Mouse (Mus musculus): ENCODE measurements around the gene Ppp1r3c.
"Not testable (repeated sequence)": the region's sequence is repeated elsewhere in the genome, so short reads cannot be mapped to it uniquely, and the experiment has no call there.

Gene Ppp1r3c

GRCm38 (mm10) chr19:36736537-36736936, at the start of gene Ppp1r3c:
Gene Ppp1r3c, minus strand, starts transcription at chr19:36736653.
- peak; percentile 91 to 96 for DNase-seq

- DNase-seq = no peak
These were observed 46.7 kb upstream of the Ppp1r3c start for GRCm38 (mm10) chr19:36783179-36783578.

- DNase-seq = no peak
These were observed 46.1 kb upstream of the Ppp1r3c start for GRCm38 (mm10) chr19:36782591-36782990.

DNA sequence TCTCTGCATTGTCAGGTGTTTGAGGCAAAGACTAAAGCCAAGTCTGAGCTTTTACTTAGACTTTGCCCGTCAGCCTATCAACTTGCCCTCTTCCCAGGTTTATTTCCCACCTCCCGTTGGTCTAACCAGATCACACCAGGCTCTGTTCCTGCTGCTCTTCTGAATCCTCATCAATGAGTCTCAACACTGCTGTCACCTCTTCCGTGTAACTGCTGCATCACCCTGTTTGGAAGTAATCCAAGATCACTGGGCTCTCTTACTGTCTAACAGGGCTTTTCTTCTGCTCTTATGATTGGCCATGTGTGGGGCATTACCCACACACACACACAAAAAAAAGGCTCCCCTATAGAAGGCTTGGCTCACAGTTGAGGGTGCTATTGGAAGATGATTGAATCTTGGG, 45.5 kb upstream of the Ppp1r3c start:
- DNase-seq = no peak

DNA sequence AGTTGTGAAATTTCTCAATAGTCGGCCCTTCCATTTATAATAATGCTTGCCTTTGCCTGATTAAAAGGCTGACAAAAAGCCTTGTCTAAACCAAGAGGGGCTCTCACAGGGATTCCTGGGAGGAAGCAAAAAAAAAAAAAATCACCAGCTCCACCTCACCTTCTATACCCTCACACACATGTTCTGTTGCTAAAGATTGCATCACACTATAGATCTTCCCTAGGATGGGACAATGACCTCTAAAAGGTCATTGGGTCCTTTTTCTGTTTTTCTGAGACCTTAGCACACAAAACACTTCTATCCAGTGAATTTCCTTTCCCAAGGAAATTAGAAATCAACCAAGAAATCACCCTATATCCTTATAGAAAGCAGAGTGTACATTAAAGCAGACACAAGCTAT, 43.9 kb upstream of the Ppp1r3c start:
- DNase-seq = no peak

- DNase-seq = no peak
These were observed 43.3 kb upstream of the Ppp1r3c start for GRCm38 (mm10) chr19:36779765-36780164.

DNA sequence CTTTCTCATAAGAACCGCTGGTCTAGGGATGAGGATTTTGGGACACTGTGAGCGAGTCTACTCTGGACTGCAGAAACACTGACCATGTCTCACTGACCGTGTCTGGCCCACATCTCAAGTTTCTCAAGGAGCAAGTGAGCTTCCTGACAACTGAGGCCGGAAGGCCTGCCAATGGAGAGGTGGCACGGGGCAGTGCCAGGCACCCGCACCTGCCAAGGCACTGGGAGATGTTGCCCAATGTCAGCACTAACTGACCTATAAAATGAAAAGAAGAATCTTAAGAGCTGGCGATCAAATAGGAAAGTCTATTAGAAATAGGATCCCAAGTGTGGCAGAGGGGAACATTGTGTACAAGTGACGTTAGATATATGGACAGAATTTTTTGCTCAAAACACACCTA, 39.1 kb upstream of the Ppp1r3c start:
- DNase-seq = no peak

GRCm38 (mm10) chr19:36773716-36774459, 37.4 kb upstream of the Ppp1r3c start:
- no peak for DNase-seq

DNA sequence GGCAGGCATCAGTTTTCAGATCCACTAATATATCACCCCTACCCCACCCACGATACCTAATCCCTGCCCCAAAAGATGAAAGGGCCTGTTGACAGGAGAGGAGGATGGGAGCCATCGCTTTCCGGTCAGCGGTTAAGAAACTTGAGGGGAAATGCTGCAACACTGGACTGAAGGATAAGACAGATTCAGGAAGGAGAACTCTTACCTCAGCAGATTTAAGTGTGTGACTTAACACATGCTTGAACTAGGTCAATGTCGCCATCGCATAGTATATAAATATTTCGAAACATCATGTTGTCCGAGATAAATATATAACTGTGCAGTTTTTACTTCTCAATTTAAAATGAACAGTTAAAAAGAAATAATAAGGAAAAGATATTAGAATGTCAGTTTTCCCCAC, 31.6 kb upstream of the Ppp1r3c start:
- no peak for DNase-seq

DNA sequence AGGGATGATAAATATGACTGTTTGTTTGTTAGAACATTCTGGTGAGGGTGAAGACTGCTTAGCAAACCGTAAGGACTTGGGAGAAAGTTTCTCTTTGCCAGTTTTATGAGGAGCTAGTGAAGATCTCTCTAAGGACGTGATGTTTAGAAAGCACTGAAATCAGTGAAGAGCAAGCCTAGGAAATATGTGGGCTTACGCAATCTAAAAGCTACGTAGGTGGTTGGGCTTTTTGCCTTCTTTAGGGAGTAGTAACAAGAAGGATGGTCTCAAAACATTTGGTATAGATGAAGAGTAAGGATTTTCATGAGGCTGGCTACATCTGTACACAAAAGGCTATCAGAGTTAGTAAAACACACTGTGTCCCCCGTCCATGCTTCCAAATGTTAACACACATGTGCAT, 28.0 kb upstream of the Ppp1r3c start:
- DNase-seq = no peak

DNA sequence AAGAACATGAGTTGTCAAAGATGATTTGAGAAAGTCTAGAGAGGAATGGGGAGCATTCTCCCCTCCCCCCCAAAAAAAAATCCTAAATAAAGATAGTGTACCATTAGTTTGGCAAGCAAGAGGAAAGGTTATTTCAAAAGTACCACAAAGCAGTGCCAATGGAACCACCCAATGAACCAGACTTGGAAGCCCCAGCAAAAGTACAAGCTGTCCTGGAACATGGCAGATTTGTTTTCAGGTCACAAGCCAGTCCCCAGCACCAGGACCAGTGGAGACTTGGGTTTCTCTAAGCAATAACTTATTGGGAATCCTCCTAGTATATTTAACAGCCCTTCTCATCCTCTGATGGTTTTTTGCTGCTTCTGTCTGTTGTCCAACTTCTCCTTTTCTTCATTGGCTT, 12.5 kb upstream of the Ppp1r3c start:
- no peak for DNase-seq

DNA sequence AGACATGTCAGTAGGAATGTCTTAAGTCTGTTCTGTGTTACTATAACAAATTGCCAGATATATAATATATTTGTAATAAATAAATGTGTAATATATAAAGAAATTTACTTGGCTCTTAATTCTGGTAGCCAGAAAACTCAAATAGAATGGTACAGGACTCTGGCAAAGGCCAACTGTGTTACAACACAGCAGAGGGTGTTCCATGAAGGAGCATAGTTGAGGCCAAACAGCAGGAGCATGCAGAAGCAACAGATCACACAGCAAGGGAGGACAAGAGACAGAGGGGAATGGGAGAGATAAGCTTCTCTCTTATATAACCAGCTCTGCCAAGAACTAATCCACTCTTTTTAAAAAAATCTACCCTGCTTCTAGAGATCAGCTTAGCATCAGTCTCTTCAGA, 5.9 kb upstream of the Ppp1r3c start:
- DNase-seq = no peak

GRCm38 (mm10) chr19:36739566-36740211, 3.2 kb upstream of the Ppp1r3c start:
- DNase-seq = peak in 1 of 2 experiments; percentile 38

GRCm38 (mm10) chr19:36738009-36738408, 1.6 kb upstream of the Ppp1r3c start:
- DNase-seq = no peak

DNA sequence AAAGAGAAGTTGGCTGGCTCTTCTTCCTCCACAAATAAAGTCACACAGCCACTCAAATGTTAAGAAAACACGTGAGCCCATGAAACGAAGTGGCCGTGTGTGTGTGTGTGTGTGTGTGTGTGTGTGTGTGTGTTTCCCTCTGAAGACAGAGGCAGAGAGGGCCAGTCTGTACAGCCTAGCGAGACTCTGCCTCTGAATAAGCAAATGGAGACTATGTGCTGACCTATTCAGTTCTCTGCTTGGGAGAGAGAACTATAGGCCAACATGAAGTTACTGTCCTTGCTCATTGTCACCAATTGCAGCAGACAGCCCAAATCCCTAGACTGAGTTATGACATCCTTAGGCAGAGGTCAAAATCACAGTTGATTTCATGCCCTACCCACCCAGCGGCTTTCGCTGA, 634 bp upstream of the Ppp1r3c start:
- DNase-seq = no peak

DNA sequence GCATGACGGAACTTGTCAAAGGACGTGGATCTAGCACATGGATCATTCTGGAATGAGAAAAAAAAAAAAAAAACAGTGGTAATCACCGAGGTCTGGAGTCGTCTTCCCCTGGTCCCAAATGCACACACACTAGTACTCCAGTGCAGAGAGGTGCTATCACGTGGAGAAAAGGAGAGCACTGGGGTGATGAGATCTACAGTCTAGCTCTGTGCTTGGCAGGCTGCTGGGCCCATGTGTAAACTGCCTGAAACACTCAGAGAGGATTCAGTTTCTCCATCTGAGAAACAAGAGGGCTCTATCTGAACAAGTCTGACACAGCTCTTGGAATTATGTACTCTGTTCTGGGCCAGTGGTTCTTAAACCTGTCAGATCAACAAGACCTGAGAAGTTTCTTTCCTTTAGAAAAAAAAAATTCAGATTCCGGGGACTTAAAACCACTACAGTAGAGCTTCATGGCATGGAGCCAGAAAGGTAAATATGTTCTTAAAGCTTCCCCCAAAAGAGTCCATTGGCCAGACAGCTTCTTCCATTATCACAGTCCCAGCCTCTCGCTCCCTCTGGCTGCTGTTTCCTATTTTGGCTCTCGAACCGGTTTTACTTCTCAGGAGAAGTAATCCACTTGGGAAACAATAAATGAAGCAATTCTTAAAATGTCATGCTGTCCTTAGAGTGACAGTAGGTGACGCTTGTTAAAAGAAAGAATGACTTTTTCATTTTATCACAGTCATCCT, 2.0 kb downstream of the Ppp1r3c start:
- DNase-seq = no peak

DNA sequence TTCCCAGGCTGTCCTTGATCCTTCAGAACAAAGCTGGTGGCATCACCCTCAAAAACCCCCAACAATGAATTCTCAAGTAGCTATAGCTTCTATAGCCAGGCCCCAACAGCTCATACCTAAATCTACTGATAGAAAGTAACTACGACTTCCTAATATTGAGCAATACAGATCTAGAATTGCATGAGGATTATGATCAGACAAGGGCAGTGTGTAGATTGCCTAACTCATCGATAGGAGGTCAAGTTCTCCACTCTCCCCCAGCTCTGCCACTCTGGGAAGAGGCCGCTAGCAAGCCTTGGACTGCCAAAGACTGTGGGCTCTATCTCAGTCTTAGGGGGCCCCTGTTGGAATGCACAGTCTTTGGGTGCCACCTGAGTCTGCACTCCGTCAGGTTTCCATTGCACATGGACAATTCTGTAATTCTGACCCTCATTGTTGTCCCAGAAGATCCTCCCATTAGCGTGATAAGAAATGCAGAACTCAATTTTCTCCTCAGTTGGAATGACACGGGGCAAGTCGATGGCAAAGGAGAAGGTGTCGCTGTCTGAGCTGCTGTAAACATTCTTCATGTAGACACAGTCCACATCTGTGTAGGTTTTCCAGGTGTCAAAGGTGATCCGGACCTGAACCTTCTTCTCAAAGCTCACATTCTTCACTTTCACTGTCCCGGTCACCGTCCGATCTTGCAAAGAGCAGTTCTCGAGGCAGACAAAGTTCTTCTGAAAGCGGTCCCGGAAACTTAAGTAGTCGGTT, 3.1 kb downstream of the Ppp1r3c start:
- no peak for DNase-seq

GRCm38 (mm10) chr19:36731310-36731709, 5.1 kb downstream of the Ppp1r3c start:
- DNase-seq = no peak

DNA sequence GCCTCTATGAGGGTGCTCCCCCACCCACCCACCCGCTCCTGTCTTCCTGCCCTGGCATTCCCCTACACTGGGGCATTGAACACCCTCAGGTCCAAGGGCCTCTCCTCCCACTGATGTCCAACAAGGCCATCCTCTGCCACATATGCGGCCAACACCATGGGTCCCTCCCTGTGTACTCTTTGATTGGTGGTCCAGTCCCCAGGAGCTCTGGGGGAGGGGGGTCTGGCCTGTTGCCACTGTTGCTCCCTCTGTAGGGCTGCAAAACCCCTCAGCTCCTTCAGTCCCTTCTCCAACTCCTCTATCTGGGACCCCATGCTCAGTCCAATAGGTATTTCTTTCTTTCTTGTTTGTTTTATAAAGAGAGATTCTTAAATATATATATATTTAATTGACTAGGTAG, 6.0 kb downstream of the Ppp1r3c start:
- DNase-seq = not testable (repeated sequence)

- DNase-seq = no peak
These were observed 7.6 kb downstream of the Ppp1r3c start for GRCm38 (mm10) chr19:36728741-36729460.

DNA sequence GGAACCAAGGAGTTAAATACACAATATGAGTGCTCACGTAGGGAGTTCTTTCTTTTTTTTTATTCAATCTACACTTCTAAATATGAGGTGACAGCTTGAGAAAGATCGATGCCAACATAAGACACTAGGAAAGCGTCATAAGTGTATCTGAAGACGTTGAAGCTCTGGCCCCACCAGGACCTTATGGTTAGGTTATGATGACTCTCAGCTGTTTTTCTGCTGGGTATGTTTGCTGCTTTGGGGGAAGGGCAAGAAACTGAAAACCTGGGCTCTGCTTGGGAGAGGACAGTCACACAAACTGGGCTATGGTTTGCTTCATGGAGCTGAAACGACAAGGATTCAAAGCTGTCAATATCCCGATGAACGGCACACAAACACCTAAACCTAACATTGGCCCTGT, 11.5 kb downstream of the Ppp1r3c start:
- DNase-seq = no peak

DNA sequence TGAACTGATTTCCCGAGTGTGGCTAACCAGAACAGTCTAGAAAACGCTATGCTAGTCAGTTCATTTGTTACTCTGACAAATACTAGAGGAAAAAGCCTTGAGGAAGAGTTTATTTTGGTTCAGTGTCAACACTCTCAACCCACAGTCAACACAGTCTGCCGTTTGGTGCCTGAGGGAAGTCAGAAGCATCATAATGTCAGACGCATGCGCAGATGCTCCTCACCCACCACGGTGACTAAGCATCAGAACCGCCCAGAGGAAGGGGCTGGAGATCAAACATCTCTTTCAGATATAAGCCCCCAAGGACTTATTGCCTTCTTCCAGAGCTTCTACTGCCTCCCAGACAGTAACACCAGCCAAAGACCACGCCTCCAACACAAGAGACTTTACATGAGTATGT, 15.3 kb downstream of the Ppp1r3c start:
- DNase-seq = no peak

- no peak for DNase-seq
These were observed 20.2 kb downstream of the Ppp1r3c start for GRCm38 (mm10) chr19:36716221-36716620.
